Mouse (Mus musculus) naive thymus-derived CD4-positive, alpha-beta T cell, adult 2 months (primary cell): ENCODE measurements around the gene Tbc1d4.

Experiments used
- DNase-seq: peaks from one replicate; pipeline ENCODE4 v3.0.0-alpha.2; 2011; ENCODE audit warnings: low read depth

Tbc1d4 gene

DNA sequence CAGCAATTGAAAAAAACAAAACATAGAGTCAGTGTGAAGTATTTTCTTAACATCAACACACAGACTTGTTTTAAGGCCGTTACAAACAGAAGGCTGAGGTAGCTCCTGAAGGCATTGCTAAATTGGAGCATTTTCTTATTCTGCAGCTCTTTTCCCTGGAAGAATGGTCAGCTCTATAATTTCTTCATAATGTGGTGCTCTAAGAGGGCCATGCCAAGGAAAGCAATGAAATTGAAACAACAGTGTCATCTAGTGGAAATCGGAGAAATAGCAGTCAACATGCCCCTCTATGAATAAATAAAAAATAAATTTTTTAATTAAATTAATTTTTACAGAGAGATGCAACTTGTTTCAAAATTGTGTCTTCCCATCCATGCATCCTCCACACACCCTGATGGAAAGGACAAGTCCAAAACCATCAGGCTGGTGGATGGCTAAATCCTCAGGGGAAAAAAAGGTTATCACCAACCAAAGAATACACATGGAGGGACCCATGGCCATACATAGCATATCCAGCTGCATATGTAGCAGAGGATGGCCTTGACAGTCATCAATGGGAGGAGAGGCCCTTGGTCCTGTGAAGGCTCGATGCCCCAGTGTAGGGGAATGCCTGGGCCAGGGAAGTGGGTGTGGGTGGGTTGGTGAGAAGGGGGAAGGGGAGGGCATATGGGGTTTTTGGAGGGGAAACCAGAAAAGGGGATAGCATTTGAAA is 180.0 kb downstream of the Tbc1d4 start:
- DNase-seq: no peak

DNA sequence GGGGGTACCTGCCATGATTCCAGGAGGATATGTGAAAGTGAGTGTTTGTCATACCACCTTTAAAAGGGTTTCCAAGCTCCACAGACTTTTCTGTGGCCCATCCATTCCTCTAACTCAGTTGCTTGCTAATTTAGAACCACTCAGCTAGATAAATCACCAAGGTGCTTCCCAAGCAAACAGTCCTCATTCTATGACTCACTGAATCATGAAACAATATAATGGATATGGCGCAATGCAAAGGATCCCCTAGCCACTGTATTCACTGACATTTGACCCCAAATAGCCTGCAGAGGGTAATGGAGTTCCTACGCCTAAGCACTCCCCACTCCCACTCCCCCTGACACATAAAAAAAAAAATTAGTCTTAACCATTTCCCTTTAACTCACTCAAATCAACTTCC is 191.3 kb downstream of the Tbc1d4 start:
- no peak for DNase-seq
